Mouse (Mus musculus) cerebellum, adult (tissue): Measurements from ENCODE around the gene Galnt13.

Experiments
- ATAC-seq: cut with Nextera tagmentation; 2 replicates; pipeline ENCODE4 v1.9.2; 2017; ENCODE audit warnings: mild to moderate bottlenecking, moderate library complexity, mixed read lengths; ENCODE audit not compliant: insufficient number of reproducible peaks, low FRiP score, low TSS enrichment

Gene Galnt13

DNA sequence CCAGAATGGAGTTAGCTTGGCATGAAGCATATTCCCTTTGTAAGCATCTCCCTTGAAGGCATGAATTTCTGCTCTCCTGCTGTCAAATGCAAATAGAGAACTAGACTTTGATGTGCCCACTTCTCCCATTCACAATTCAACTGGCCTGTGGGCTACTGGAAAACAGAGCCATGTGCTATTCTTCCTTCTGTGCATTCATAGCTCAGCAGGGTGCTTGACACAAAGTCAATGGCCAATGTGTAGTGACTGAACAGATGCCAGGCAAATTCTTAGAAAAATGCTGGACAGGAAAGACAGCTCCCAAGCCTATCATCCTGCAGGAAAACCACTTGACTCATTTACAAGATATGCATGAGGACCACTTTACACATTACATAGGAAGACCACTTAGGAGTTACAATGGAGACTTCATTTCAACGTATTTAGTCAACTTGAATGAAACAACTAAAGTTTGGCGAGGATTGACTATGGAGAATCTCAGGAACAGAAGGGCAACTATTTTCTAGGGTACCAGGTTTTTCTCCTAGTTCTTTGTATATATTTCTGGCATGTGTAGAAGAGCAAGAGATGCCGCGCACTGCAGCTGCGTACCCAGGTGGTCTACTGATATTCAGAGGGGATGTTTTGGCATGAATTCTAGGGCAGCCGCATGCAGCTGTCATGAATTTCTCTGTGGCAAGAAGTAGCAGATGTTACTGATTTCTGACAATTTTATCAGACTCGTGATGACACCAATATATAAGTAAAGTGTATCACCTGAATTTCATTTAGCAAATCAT lies 470.4 kb downstream of the Galnt13 start:
- peak; percentile 89 for ATAC-seq

DNA sequence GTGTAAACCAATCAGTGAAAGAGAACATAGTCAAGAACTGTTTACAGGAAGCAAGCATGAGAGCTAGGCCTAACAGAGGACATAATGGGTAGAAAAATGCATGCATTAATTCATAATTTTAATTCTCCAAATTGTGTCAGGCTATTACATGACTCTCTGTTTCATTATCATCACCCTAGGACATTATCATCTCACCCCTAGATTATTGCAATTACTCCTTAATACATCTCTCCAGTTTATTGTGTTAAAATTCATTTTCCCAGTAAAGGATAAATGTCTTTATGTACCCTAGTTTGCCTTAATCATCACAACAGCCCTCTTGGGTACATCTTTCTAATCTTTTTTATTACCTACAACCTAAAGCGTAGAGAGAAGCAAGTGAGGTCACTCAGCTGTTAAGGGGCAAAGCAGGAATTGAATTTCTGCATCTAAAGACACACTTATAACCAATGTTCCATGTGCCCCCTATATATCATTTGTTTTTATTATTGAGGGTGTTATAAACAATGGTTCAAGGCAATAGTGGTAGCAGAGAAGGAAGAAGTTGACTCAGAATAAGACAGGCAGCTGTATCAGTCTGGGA lies 479.1 kb downstream of the Galnt13 start:
- ATAC-seq: no peak

GRCm38 (mm10) chr2:54936369-54936768 lies 500.3 kb downstream of the Galnt13 start:
- ATAC-seq: no peak

GRCm38 (mm10) chr2:54937306-54937705 lies 501.2 kb downstream of the Galnt13 start:
- ATAC-seq: no peak

- no peak for ATAC-seq
Measured at GRCm38 (mm10) chr2:54938075-54938474, 502.0 kb downstream of the Galnt13 start.

DNA sequence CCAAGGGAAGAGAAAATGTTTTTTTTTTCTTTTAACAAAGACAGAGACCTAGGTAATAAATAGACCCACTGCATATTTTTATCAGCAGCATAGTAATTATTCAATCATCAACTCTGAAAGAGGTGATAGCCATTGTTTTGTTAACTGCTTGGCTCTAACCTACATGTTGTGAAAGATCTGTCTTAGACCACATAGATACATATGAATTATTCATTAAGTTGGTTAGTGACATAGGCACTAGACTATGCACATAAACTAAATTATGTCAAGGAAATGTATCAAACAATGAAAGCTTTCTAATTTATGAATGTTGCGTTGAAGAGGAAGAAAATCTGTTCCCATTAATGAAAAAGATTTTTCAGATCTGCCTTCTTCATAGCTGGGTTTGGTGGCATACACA lies 507.3 kb downstream of the Galnt13 start:
- no peak for ATAC-seq

GRCm38 (mm10) chr2:54983839-54984238 lies 547.7 kb downstream of the Galnt13 start:
- ATAC-seq: no peak

DNA sequence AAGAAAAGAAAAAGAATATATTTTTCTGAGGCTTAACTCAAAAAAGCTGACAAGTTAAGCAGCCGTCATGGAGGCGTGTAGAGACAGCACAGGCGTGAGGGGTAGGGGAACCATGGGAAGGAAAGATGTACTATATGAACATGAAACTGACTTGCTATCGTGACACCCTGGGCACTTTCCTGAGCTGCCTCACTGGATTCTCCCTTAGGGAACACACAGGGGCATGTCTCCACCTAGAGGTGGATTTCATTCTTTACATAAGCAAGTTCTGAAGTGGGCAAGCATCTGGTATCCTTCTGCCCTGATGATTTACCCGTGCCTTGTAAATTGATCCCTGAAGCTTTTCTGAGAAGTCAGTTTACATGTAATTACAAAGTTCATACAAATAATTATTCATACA lies 586.4 kb downstream of the Galnt13 start:
- peak; percentile 91 for ATAC-seq

DNA sequence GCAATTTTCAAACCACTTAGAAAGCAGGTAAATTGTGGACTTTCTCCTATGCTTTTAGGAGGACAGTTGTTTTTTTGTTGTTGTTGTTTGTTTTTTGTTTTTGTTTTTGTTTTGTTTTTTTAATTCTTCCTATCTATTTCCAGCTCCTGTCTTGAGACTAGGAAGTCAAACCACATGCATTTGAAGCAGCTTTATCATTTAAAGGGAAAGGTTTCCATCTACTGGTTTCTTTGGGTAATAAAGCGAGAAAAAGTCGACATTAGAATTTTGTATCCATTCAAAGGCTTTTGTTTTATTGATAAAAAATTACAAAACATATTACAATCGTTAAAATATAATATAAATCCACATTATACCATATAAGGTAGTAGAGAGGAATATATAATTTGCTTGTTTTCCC lies 598.5 kb downstream of the Galnt13 start:
- ATAC-seq: no peak

DNA sequence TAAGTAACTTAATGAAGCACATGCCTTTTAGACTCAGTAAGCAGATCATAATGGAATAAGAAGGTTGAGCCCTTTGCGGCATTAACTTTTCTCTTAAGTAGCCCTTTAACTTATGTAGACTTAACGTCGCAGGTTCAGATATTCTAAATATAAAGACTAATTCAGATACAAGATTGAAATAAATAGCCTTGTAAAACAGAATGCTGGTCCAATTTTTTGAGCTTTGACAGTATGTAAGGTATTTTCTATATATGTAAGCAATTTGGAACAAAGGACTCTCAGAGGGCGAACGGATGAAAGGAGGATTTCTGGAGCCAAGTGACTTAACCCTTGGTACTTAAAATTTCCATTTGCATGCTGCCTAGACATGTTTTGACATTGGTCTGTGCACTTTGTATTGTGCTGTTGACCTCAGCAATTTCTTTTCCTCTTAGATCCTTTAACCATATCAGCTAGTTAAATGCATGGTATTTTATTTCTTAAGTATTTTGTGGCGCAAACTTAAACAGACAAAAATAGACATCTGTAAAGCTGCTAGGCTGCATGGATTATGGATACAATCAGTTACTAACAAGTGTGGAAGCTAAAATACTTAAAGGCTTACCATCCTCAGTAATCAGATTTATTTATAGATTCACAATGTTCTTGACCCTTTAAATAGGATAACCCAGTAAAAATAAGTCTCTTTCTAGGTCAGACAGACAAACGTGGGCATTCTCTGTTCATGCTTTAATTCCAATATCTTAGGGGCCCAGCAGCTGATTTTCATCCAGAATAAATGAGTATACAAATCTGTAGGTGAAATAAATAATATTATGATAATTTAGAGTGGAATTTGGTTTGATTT lies 629.6 kb downstream of the Galnt13 start:
- ATAC-seq: no peak

GRCm38 (mm10) chr2:55085580-55085979 lies 649.5 kb downstream of the Galnt13 start:
- no peak for ATAC-seq

DNA sequence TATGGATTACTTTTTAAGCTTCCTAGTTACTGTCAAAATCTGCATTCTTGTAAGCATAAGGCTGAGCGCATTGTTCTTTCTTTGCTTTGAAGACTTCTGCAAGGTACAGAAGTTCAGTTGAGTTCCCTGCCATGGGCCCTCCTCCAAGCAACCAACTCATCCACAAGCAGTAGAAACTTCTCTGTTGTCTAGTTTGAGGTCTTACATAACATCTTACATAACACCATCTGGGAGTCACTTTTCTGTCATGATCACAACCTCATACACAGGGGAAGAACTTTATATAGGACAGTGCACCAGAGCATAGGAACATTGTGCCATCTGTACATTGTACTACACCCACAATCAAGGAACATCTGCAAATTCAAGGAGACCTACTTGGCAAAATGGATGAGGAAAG lies 651.9 kb downstream of the Galnt13 start:
- no peak for ATAC-seq

DNA sequence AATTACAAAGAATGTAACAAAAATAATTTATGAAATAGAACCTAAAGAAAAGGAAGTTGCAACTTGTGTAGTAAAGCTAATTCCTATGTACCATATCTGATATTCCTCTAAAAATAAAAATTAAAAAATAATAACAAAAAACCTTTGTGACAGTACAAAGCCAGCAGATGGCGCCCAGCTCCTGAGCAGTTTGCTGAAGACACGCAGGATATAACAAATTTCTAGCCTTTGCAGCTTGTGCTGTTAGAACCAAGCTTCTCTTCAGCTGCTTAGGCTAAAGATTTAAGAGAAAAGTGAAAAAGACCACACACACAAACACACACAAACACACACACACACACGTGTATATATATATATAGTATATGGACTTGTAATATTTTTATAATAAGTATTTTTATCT lies 654.2 kb downstream of the Galnt13 start:
- ATAC-seq: no peak

GRCm38 (mm10) chr2:55091495-55091894 lies 655.4 kb downstream of the Galnt13 start:
- no peak for ATAC-seq

GRCm38 (mm10) chr2:55099100-55099499 lies 663.0 kb downstream of the Galnt13 start:
- ATAC-seq: no peak

GRCm38 (mm10) chr2:55101279-55101678 lies 665.2 kb downstream of the Galnt13 start:
- ATAC-seq: no peak

- ATAC-seq: no peak
Measured at GRCm38 (mm10) chr2:55103521-55103920, 667.4 kb downstream of the Galnt13 start.

DNA sequence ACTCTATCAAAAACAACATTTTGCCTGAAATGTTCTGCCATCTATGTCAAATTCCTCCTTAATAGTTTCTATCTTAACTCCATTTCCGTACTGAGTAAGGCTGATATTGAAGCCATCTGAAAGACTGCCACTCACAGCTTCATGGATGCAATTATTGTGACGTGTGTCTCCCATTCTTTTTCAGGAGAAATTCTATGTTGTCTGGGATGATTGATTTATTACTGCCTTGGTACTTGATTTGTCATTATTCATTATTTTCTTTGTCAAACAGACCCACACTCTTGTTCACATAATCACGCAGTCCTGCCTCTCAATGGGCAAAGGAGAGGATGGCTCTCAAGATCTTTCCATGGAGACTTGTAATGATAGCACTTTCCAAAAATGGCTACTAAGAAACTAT lies 671.7 kb downstream of the Galnt13 start:
- ATAC-seq: no peak

DNA sequence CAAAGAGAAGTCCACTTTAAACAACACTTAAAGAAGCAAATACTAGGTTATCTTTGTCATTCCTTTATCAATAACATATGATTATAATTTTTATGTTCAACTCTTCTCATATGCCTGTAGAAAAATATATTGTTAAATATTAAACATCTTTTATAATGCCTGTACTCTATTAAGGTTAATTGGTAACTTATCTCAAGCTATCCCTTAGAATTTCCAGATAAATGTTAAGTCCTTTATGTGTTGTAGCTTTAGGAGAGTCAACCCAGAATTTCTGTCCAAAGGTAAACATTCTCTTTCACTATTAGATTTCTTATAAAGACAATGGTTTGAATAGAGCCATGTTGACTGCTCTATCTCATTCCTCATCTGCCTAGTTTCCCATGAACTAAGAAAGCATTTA lies 717.0 kb downstream of the Galnt13 start:
- no peak for ATAC-seq

DNA sequence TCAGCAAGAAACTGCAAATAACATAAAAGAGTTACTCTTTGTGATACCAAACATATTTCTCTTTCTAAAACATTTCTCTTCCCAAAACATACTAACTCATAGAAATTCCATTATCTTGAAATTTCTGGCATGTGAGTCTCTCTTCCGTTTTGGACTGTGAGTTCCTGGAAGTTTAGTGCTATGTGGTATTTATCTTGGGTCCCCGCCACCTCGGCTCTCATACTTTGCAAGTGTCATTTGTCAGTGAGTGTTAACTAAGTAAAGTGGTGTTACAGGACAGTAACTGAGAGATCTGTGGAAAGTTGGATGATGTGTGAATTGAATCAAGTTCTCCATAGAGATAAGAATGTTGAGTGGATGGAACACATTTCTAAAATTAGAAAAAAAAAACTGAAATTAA lies 728.7 kb downstream of the Galnt13 start:
- ATAC-seq: no peak
